Comparison of ENCODE assay signal across 16 mouse cellular contexts in genomic region chr11:98582551-98583264, GRCm38 (mm10). TPM values are rescaled to one million over a fixed set of nuclear protein-coding genes. Genes with fewer than 3 reads are reported as not detected.
A peak's percentile ranks its signal among the peaks of the same experiment; 100 is the strongest.
DNase-seq lines count a peak whose midpoint lies in the region; ATAC-seq and TF ChIP-seq lines count a peak whose summit lies in the region.
"Had no signal": no experiment of that assay in that cellular context is flagged by ENCODE, and none has a peak within 500 bp of the region (broad histone marks: within the 10 kb centered on the region; RNA-seq: fewer than 3 reads in every experiment).

No protein-coding gene starts in this region.

- peak overlapping the region; percentile 26 for H3K9ac ChIP-seq in heart, embryonic 12.5 days
- H3K9ac ChIP-seq in MEL (ENCODE audit: control insufficient read depth, low read depth, low read length, poor library complexity, severe bottlenecking), result peak overlapping the region; percentile 75
- H3K9ac ChIP-seq in hindbrain, embryonic 12.5 days, result no peak overlapping the region
- H3K9ac ChIP-seq: midbrain, embryonic 13.5 days; neural tube, embryonic 13.5 days had no signal

- peaks cover 30% of the 10 kb centered on the region for H3K79me2 ChIP-seq in MEL (ENCODE audit: control insufficient read depth, insufficient read depth, low read length, poor library complexity)

- peaks cover 34% of the 10 kb centered on the region for H3K36me3 ChIP-seq in heart, embryonic 12.5 days
- peaks cover 2 to 59% of the 10 kb centered on the region in 2 experiments; a peak in 3 of 4 replicates for H3K36me3 ChIP-seq in MEL (ENCODE audit: control insufficient read depth in 1 of 2, insufficient read depth in 2 of 2, low read length in 2 of 2)
- H3K36me3 ChIP-seq in hindbrain, embryonic 12.5 days, result peaks cover 32% of the 10 kb centered on the region

- no peak for TF ChIP-seq CTCF in MEL (IDR thresholded peaks at IDR 0.05 in 2 of 3, conservative IDR thresholded peaks at IDR 0.05 in 1 of 3; ENCODE audit: control insufficient read depth in 1 of 3, insufficient read depth in 1 of 3, low read depth in 2 of 3, low read length in 3 of 3, poor library complexity in 1 of 3, severe bottlenecking in 1 of 3)

- peaks cover 72% of the 10 kb centered on the region for H3K4me1 ChIP-seq in heart, embryonic 12.5 days (replicated peaks)
- peaks cover 38 to 65% of the 10 kb centered on the region in 2 experiments for H3K4me1 ChIP-seq in MEL (ENCODE audit: control insufficient read depth in 1 of 2, insufficient read depth in 2 of 2, low read length in 2 of 2)
- H3K4me1 ChIP-seq in hindbrain, embryonic 12.5 days, result peaks cover 25% of the 10 kb centered on the region

- TF ChIP-seq RAD21 in MEL (IDR thresholded peaks at IDR 0.05; ENCODE audit: low read depth, low read length), result no peak

- peak overlapping the region; percentile 88 for H3K4me2 ChIP-seq in heart, embryonic 12.5 days
- no peak overlapping the region for H3K4me2 ChIP-seq in hindbrain, embryonic 12.5 days (replicated peaks)
- H3K4me2 ChIP-seq: midbrain, embryonic 13.5 days; neural tube, embryonic 13.5 days had no signal

- H3K9me3 ChIP-seq in heart, embryonic 12.5 days (replicated peaks), result no peaks in the 10 kb centered on the region
- no peaks in the 10 kb centered on the region for H3K9me3 ChIP-seq in MEL (replicated peaks; ENCODE audit: insufficient read depth, low read length)
- H3K9me3 ChIP-seq in hindbrain, embryonic 12.5 days (replicated peaks), result no peaks in the 10 kb centered on the region
- H3K9me3 ChIP-seq: midbrain, embryonic 13.5 days; neural tube, embryonic 13.5 days had no signal

- no peak; a peak in 1 of 4 replicates for TF ChIP-seq POLR2A in MEL (IDR thresholded peaks at IDR 0.05; ENCODE audit: control insufficient read depth in 1 of 2, insufficient read depth in 1 of 2, low read depth in 1 of 2, low read length in 2 of 2, poor library complexity in 1 of 2)

- H3K27ac ChIP-seq in heart, embryonic 12.5 days (ENCODE audit: poor library complexity, severe bottlenecking), result peak overlapping the region; percentile 75
- peak overlapping the region; percentile 99 for H3K27ac ChIP-seq in MEL (ENCODE audit: control insufficient read depth, low read depth, low read length)
- no peak overlapping the region; the same call in 1 of the 2 replicates for H3K27ac ChIP-seq in hindbrain, embryonic 12.5 days
- H3K27ac ChIP-seq: kidney, postnatal 0 days; left cerebral cortex, adult 2 months; midbrain, embryonic 13.5 days; neural tube, embryonic 13.5 days had no signal

- no peaks in the 10 kb centered on the region for H3K27me3 ChIP-seq in heart, embryonic 12.5 days (replicated peaks)
- H3K27me3 ChIP-seq in MEL (ENCODE audit: control insufficient read depth in 1 of 2, insufficient read depth in 2 of 2, low read length in 2 of 2), result no peaks in the 10 kb centered on the region
- no peaks in the 10 kb centered on the region for H3K27me3 ChIP-seq in hindbrain, embryonic 12.5 days
- H3K27me3 ChIP-seq: midbrain, embryonic 13.5 days; neural tube, embryonic 13.5 days had no signal

- peak; percentile 89 for TF ChIP-seq EP300 in MEL (IDR thresholded peaks at IDR 0.05; ENCODE audit: low read depth in 1 of 2, low read length in 2 of 2)

- H3K4me3 ChIP-seq in heart, embryonic 12.5 days, result peak overlapping the region; percentile 6; the same call in 1 of the 2 replicates
- peak overlapping the region; percentile 18 to 32 for H3K4me3 ChIP-seq in MEL (ENCODE audit: control insufficient read depth in 1 of 2, insufficient read depth in 1 of 2, low read depth in 2 of 2, low read length in 2 of 2)
- H3K4me3 ChIP-seq in hindbrain, embryonic 12.5 days, result no peak overlapping the region
- H3K4me3 ChIP-seq: left cerebral cortex, adult 2 months; midbrain, embryonic 13.5 days; neural tube, embryonic 13.5 days had no signal

- peak; percentile 41 for ATAC-seq in heart, embryonic 12.5 days (ENCODE audit: insufficient number of reproducible peaks, low FRiP score)
- ATAC-seq in hematopoietic stem cell, adult 5-6 weeks (replicated peaks in 1 of 2; ENCODE audit: insufficient read depth in 1 of 2, low FRiP score in 2 of 2, low TSS enrichment in 1 of 2, low read depth in 1 of 2, poor library complexity in 2 of 2, severe bottlenecking in 2 of 2), result peak; percentile 24 to 47
- peak; percentile 15; the same call in 1 of the 2 replicates for ATAC-seq in megakaryocyte progenitor cell, adult 5-6 weeks (replicated peaks; ENCODE audit: poor library complexity)
- no peak for ATAC-seq in hindbrain, embryonic 12.5 days (ENCODE audit: low FRiP score)
- ATAC-seq: midbrain, embryonic 13.5 days had no signal

- intact Hi-C loops in heart, postnatal 14 days (cut with DNase I), result no loop called here

- 68% methylated on average over 12 of the region's 12 CpGs for WGBS in heart, embryonic 12.5 days
- 91% methylated on average over 12 of the region's 12 CpGs for WGBS in hindbrain, embryonic 12.5 days

- DNase-seq in heart, postnatal 14 days, result no peak
- peak; percentile 94 for DNase-seq in MEL (ENCODE audit: low read depth, low spot score)
- DNase-seq in ovary, postnatal 10 days (ENCODE audit: low spot score), result no peak
- no peak for DNase-seq in kidney, adult 9 months
- DNase-seq: heart, postnatal 36 days; lung, adult 2 months had no signal

TF ChIP-seq in MEL, 35 proteins besides CTCF, POLR2A, EP300 and RAD21 (continues in another document):
- TF ChIP-seq MXI1 (IDR thresholded peaks at IDR 0.05; ENCODE audit: low read depth, low read length) (peak; percentile 60), NELFE (IDR thresholded peaks at IDR 0.05; ENCODE audit: low read depth, low read length) (peak; percentile 57), ZMIZ1 (IDR thresholded peaks at IDR 0.05; ENCODE audit: low read depth, low read length) (peak; percentile 79; the same call in 1 of the 2 replicates), TAL1 (IDR thresholded peaks at IDR 0.05; ENCODE audit: low read length) (peak; percentile 80), ELF1 (IDR thresholded peaks at IDR 0.05; ENCODE audit: low read depth, low read length) (peak; percentile 49), TCF12 (IDR thresholded peaks at IDR 0.05; ENCODE audit: low read depth, low read length) (peak; percentile 92), ETS1 (IDR thresholded peaks at IDR 0.05; ENCODE audit: low read depth, low read length) (peak; percentile 76)

RNA-seq across cellular contexts. Expression of gene Ormdl3, which starts 4.5 kb away (rescaled TPM):
- 66.9 and 71.0 TPM in 2 replicates for polyA plus RNA-seq in heart, embryonic 12.5 days (2016; fragmentation: Nextera tagmentation; extraction: Ambion mirVana)
- 10 to 100 TPM; 35.0 to 37.1 TPM for total RNA-seq in heart, postnatal 14 days (2021)
- 60.3 and 93.7 TPM in 2 replicates for total RNA-seq in MEL (2012; rRNA removed)
- 10 to 100 TPM in 1 of 2 experiments, not detected in 1; 52.7 TPM for polyA plus RNA-seq in MEL (2012; ENCODE audit: insufficient read depth in 1 of 2, insufficient read length in 2 of 2, low read depth in 1 of 2, low replicate concordance in 2 of 2, missing spikeins in 1 of 2)
- total RNA-seq in hematopoietic stem cell, adult 5-6 weeks (2017), result 19.9 and 28.1 TPM in 2 replicates
- 5.5 and 7.7 TPM in 2 replicates for total RNA-seq in megakaryocyte progenitor cell, adult 5-6 weeks (2015)
- 7.2 and 10.6 TPM in 2 replicates for total RNA-seq in megakaryocyte progenitor cell, adult 5-6 weeks (2017)
- 69.8 and 71.4 TPM in 2 replicates for polyA plus RNA-seq in hindbrain, embryonic 12.5 days (2016; fragmentation: Nextera tagmentation; extraction: Ambion mirVana)

RNA-seq across cellular contexts. Expression of gene Lrrc3c, which starts 15.4 kb away (rescaled TPM):
- not detected in 2 replicates for polyA plus RNA-seq in heart, embryonic 12.5 days (2016; fragmentation: Nextera tagmentation; extraction: Ambion mirVana)
- total RNA-seq in heart, postnatal 14 days (2021), result not detected
- not detected in 2 replicates for total RNA-seq in MEL (2012; rRNA removed)
- polyA plus RNA-seq in MEL (2012; ENCODE audit: insufficient read depth in 1 of 2, insufficient read length in 2 of 2, low read depth in 1 of 2, low replicate concordance in 2 of 2, missing spikeins in 1 of 2), result not detected
- total RNA-seq in hematopoietic stem cell, adult 5-6 weeks (2017), result not detected in 2 replicates
- total RNA-seq in megakaryocyte progenitor cell, adult 5-6 weeks (2015), result not detected in 2 replicates
- not detected in 2 replicates for total RNA-seq in megakaryocyte progenitor cell, adult 5-6 weeks (2017)
- polyA plus RNA-seq in hindbrain, embryonic 12.5 days (2016; fragmentation: Nextera tagmentation; extraction: Ambion mirVana), result not detected in 2 replicates
- total RNA-seq: gastrocnemius, adult 8-10 months; heart, postnatal 36 days; left cerebral cortex, adult 2 months had no signal
- polyA plus RNA-seq: cortical plate, adult 2 months; kidney, postnatal 0 days; lung, adult 2 months; midbrain, embryonic 13.5 days; neural tube, embryonic 13.5 days had no signal

RNA-seq across cellular contexts. Expression of gene Zpbp2, which starts 31.8 kb away (rescaled TPM):
- 0.28 and 0.52 TPM in 2 replicates for polyA plus RNA-seq in heart, embryonic 12.5 days (2016; fragmentation: Nextera tagmentation; extraction: Ambion mirVana)
- total RNA-seq in heart, postnatal 14 days (2021), result not detected
- total RNA-seq in MEL (2012; rRNA removed), result 0.12 and 0.42 TPM in 2 replicates
- under 1 TPM in 1 of 2 experiments, not detected in 1; 0.58 TPM for polyA plus RNA-seq in MEL (2012; ENCODE audit: insufficient read depth in 1 of 2, insufficient read length in 2 of 2, low read depth in 1 of 2, low replicate concordance in 2 of 2, missing spikeins in 1 of 2)
- not detected in 2 replicates for total RNA-seq in hematopoietic stem cell, adult 5-6 weeks (2017)
- 0.17 TPM in 1 of 2 replicates, not detected in the other for total RNA-seq in megakaryocyte progenitor cell, adult 5-6 weeks (2015)
- total RNA-seq in megakaryocyte progenitor cell, adult 5-6 weeks (2017), result 0.10 TPM in 1 of 2 replicates, not detected in the other
- 0.17 and 0.38 TPM in 2 replicates for polyA plus RNA-seq in hindbrain, embryonic 12.5 days (2016; fragmentation: Nextera tagmentation; extraction: Ambion mirVana)
- total RNA-seq: gastrocnemius, adult 8-10 months; heart, postnatal 36 days; left cerebral cortex, adult 2 months had no signal
- polyA plus RNA-seq: neural tube, embryonic 13.5 days had no signal

RNA-seq across cellular contexts. Expression of gene Ikzf3, which starts 36.9 kb away (rescaled TPM):
- 0.06 and 0.26 TPM in 2 replicates for polyA plus RNA-seq in heart, embryonic 12.5 days (2016; fragmentation: Nextera tagmentation; extraction: Ambion mirVana)
- 1 to 10 TPM in 1 of 2 experiments, under 1 TPM in 1; 0.81 to 5.4 TPM for total RNA-seq in heart, postnatal 14 days (2021)
- 0.12 TPM in 1 of 2 replicates, not detected in the other for total RNA-seq in MEL (2012; rRNA removed)
- not detected for polyA plus RNA-seq in MEL (2012; ENCODE audit: insufficient read depth in 1 of 2, insufficient read length in 2 of 2, low read depth in 1 of 2, low replicate concordance in 2 of 2, missing spikeins in 1 of 2)
- 0.89 and 5.7 TPM in 2 replicates for total RNA-seq in hematopoietic stem cell, adult 5-6 weeks (2017)
- 1.2 TPM in 2 replicates for total RNA-seq in megakaryocyte progenitor cell, adult 5-6 weeks (2015)
- 0.17 and 0.44 TPM in 2 replicates for total RNA-seq in megakaryocyte progenitor cell, adult 5-6 weeks (2017)
- polyA plus RNA-seq in hindbrain, embryonic 12.5 days (2016; fragmentation: Nextera tagmentation; extraction: Ambion mirVana), result 0.09 TPM in 1 of 2 replicates, not detected in the other
- total RNA-seq: gastrocnemius, adult 8-10 months had no signal

RNA-seq across cellular contexts. Expression of gene Gm12355, which starts 42.8 kb away (rescaled TPM):
- 0.18 and 0.47 TPM in 2 replicates for polyA plus RNA-seq in heart, embryonic 12.5 days (2016; fragmentation: Nextera tagmentation; extraction: Ambion mirVana)
- 10 to 100 TPM in 1 of 2 experiments, 1 to 10 TPM in 1; 8.8 to 12.9 TPM for total RNA-seq in heart, postnatal 14 days (2021)
- 2.1 and 3.4 TPM in 2 replicates for total RNA-seq in MEL (2012; rRNA removed)
- polyA plus RNA-seq in MEL (2012; ENCODE audit: insufficient read depth in 1 of 2, insufficient read length in 2 of 2, low read depth in 1 of 2, low replicate concordance in 2 of 2, missing spikeins in 1 of 2), result under 1 TPM in 1 of 2 experiments, not detected in 1; 0.58 TPM
- 0.69 and 4.6 TPM in 2 replicates for total RNA-seq in hematopoietic stem cell, adult 5-6 weeks (2017)
- total RNA-seq in megakaryocyte progenitor cell, adult 5-6 weeks (2015), result 9.7 and 12.5 TPM in 2 replicates
- total RNA-seq in megakaryocyte progenitor cell, adult 5-6 weeks (2017), result 3.2 and 5.2 TPM in 2 replicates
- polyA plus RNA-seq in hindbrain, embryonic 12.5 days (2016; fragmentation: Nextera tagmentation; extraction: Ambion mirVana), result 0.49 and 0.55 TPM in 2 replicates
- polyA plus RNA-seq: lung, adult 2 months had no signal
